Mouse (Mus musculus) embryonic facial prominence, embryonic 11.5 days (tissue): ENCODE measurements around the gene Nell2. TPM values are rescaled to one million over a fixed set of nuclear protein-coding genes. Genes with fewer than 3 reads are reported as not detected.

Experiments
- ATAC-seq: fragments of 200-750 bp; cut with Nextera tagmentation; replicated peaks from 2 replicates; pipeline ENCODE4 v1.8.0; 2017; ENCODE audit warnings: low read depth; ENCODE audit not compliant: insufficient number of reproducible peaks, low FRiP score, low TSS enrichment
- DNase-seq: peaks from one replicate; pipeline ENCODE4 v3.0.0-alpha.2; 2015; ENCODE audit warnings: low spot score
- H3K27ac ChIP-seq: fragments of 300-500 bp; sonication (generic); replicated peaks from 2 replicates; pipeline ENCODE4 v1.5.1; 2014; ENCODE audit warnings: mild to moderate bottlenecking, low read depth, low read length, control low read depth
- H3K27me3 ChIP-seq: fragments of 300-500 bp; sonication (generic); 2 replicates; pipeline ENCODE4 v1.6.1; 2014; ENCODE audit warnings: mild to moderate bottlenecking, low read length, moderate library complexity, mixed read lengths; ENCODE audit not compliant: control insufficient read depth, insufficient read depth
- H3K36me3 ChIP-seq: fragments of 300-500 bp; sonication (generic); replicated peaks from 2 replicates; pipeline ENCODE4 v1.6.1; 2014; ENCODE audit warnings: low read depth, mild to moderate bottlenecking, low read length, moderate library complexity, mixed read lengths; ENCODE audit not compliant: control insufficient read depth, insufficient read depth
- H3K4me1 ChIP-seq: fragments of 300-500 bp; sonication (generic); 2 replicates; pipeline ENCODE4 v1.6.1; 2014; ENCODE audit warnings: low read length, mixed read lengths; ENCODE audit not compliant: control insufficient read depth, insufficient read depth
- H3K4me2 ChIP-seq: fragments of 300-500 bp; sonication (generic); 2 replicates; pipeline ENCODE4 v1.6.1; 2014; ENCODE audit warnings: low read depth, mild to moderate bottlenecking, control low read depth, low read length, moderate library complexity
- H3K4me3 ChIP-seq: fragments of 300-500 bp; sonication (generic); 2 replicates; pipeline ENCODE4 v1.5.1; 2014; ENCODE audit warnings: low read depth, low read length, control low read depth
- H3K9ac ChIP-seq: fragments of 300-500 bp; sonication (generic); replicated peaks from 2 replicates; pipeline ENCODE4 v1.6.1; 2014; ENCODE audit warnings: mild to moderate bottlenecking, control low read depth, low read length
- H3K9me3 ChIP-seq: fragments of 300-500 bp; sonication (generic); replicated peaks from 2 replicates; pipeline ENCODE4 v1.6.1; 2016; ENCODE audit warnings: mild to moderate bottlenecking, low read length, inconsistent platforms, mixed read lengths; ENCODE audit not compliant: control insufficient read depth
- WGBS: fragments of 180-500 bp; shearing (Covaris S2); extraction: QIAGEN DNeasy Blood & Tissue Kit; methylation state at CpG from one replicate; pipeline ENCODE4 v1.1.7; 2014; 5-methylcytosine and 5-hydroxymethylcytosine counted together
- polyA plus RNA-seq: library from polyadenylated mRNA; unstranded; fragments of >200 nt; fragmentation: Nextera tagmentation; extraction: Ambion mirVana; gene quantifications from 2 replicates; pipeline ENCODE4 v1.2.1, GENCODE M21; 2014

Gene Nell2
- polyA plus RNA-seq, 1 experiment from 2014 or later = 24.5 TPM

DNA sequence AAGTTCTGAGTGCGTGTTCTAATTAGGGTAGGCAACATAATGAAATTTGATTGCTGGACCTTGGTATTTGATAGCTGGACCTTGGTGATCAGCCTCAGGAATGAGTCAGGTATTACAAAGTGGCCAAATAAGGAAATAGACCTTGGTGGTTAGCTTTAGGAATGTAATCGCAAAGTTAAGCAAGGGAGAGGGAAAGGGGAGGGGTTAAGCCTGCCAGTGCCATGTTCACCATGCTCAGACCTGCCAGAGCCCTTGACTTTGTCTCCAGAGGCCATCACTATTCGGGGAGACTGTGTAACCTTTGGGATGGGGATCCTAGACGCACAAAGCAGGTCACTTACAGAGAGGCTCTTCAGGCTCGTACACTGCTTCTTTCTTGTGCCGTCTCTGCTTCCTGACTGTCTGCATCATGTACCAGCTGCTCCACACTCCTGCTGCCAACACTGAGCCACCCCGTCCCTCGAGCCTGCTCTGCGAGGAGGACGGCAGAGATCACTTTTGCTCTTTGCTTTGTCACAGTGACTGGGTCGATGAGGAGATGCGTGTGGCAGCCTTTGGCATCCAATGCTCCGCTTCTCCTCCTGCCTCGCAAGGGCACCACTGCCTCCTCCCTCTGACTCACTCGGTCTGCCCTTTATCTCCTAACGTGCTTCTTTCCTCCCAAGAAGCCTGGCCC is 157.5 kb downstream of the Nell2 start:
- Histone ChIP-seq H3K27ac (no peak overlapping the region), H3K27me3 (no peaks in the 10 kb centered on the region), H3K9ac (no peak overlapping the region), H3K4me3 (no peak overlapping the region), H3K4me1 (no peaks in the 10 kb centered on the region), H3K9me3 (no peaks in the 10 kb centered on the region), H3K4me2 (no peak overlapping the region), H3K36me3 (no peaks in the 10 kb centered on the region)
- no peak for ATAC-seq
- no peak for DNase-seq
- WGBS = 79% methylated on average over 16 of the region's 16 CpGs

DNA sequence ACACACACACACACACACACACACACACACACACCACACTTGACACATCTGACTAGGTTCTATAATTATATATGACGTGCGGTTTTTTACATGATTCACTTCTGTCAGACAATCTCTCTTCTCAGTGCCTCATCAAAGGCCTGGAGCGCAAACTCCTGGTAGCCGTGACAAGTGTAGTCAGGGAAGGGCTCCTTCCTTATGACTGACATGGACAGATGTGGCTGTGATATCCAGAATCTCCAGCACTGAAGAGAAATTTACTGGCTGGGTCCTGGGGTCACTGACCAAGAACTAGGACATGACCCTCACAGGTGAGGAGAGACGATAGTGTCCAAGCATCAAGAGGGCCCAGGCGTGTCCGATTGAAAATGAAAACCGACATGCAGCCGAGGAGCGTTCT is 160.2 kb downstream of the Nell2 start:
- DNase-seq = no peak
- Histone ChIP-seq H3K27ac (no peak overlapping the region), H3K4me3 (no peak overlapping the region), H3K9me3 (no peaks in the 10 kb centered on the region), H3K27me3 (no peaks in the 10 kb centered on the region), H3K9ac (no peak overlapping the region), H3K4me1 (no peaks in the 10 kb centered on the region), H3K4me2 (no peak overlapping the region), H3K36me3 (no peaks in the 10 kb centered on the region)
- ATAC-seq = no peak
- WGBS = 90% methylated on average over 10 of the region's 10 CpGs

DNA sequence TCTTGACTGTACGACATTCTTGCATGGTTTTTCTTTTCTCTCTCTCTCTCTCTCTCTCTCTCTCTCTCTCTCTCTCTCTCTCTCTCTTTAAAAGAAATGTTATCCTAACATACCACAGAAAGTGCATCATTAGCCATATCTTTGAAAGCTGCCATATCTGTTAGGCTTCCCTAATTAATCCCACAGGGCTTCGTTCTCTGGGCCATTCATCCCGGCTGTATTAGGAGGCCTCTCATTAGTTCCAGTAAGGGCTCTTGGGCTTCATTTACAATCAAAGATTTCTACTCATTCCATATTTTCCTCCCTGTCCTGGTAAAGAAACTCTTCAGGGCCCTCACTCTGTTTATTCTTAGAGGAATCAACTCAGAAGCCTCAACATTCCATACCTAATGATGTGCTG is 161.9 kb downstream of the Nell2 start:
- no peaks in the 10 kb centered on the region for H3K36me3 ChIP-seq
- no peak overlapping the region for H3K4me3 ChIP-seq
- ATAC-seq = no peak
- no peak overlapping the region for H3K27ac ChIP-seq
- DNase-seq = no peak
- H3K4me2 ChIP-seq = no peak overlapping the region
- H3K4me1 ChIP-seq = no peaks in the 10 kb centered on the region
- H3K27me3 ChIP-seq = no peaks in the 10 kb centered on the region
- 79% methylated on average over 3 of the region's 3 CpGs for WGBS
- H3K9me3 ChIP-seq = no peaks in the 10 kb centered on the region
- no peak overlapping the region for H3K9ac ChIP-seq

DNA sequence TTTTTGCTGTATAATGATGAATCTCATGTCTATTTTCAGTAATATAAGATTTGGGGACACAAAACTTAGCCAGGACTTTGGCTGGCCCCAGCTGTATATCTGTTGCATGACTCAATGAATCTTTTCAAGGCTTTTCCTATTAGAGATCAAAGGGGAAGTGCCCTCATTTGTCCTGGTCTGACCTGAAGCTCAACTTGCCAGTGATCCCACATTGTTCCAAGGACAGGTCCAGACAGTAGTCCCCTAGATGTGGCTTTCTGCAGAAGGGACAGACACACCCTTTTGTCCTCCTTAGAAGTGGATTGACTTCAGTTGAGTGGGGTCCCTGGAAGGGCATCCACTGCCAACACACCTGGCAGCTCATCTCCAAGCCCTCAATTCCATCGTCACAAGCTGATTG is 173.6 kb downstream of the Nell2 start:
- H3K4me3 ChIP-seq = no peak overlapping the region
- no peak overlapping the region for H3K4me2 ChIP-seq
- H3K27me3 ChIP-seq = no peaks in the 10 kb centered on the region
- ATAC-seq (no peak), DNase-seq (no peak)
- H3K27ac ChIP-seq = no peak overlapping the region
- H3K9ac ChIP-seq = no peak overlapping the region
- WGBS = 80% methylated on average over 1 of the region's 1 CpGs
- H3K4me1 ChIP-seq = no peaks in the 10 kb centered on the region
- H3K36me3 ChIP-seq = no peaks in the 10 kb centered on the region
- no peaks in the 10 kb centered on the region for H3K9me3 ChIP-seq

DNA sequence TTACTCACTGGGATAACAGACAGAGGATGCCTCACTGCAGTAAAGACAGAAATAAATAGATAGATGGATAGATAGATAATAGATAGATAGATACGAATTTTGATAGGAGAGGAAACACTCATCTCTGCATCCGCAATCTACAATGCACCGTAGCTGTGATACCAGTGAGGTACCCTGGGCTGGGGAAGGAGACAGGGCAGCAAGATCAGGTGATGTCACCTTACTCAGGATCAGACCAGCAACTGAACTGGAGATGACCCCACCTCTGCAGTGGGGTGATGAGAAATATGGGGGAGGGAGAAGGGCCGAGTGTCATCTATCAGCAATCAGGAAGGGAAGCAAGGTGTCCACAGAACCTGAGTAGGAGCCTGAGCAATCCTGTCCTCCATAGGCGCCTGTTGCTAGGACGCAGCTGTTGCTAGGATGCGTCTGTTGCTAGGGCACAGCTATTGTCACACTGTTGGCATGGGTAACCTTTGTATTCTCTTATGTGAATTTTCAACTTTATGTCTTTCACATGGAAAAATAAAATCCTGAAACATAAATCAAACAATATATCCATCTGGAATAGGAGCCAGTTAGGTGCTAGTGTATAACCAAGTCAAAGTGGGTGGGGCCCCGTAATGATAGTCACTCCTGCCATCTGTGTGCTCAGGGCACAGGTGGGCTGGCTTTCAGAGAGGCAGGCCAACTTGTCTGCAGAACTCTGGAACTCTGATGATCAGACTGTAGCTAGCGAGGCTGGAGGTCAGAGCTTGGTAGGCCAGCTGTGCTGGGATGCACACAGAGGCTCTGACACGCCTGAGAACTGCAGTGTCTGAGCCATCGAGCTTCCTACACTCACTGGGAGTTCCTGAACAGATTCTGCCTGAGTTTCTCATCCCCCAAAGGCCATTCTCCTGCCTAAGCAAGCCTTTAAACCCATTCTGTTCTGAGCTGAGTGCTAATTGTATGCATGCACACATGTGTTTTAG is 193.7 kb downstream of the Nell2 start:
- H3K4me2 ChIP-seq = no peak overlapping the region
- H3K9ac ChIP-seq = no peak overlapping the region
- 86% methylated on average over 11 of the region's 11 CpGs for whole genome bisulfite sequencing
- no peaks in the 10 kb centered on the region for H3K27me3 ChIP-seq
- no peaks in the 10 kb centered on the region for H3K9me3 ChIP-seq
- no peak overlapping the region for H3K27ac ChIP-seq
- no peaks in the 10 kb centered on the region for H3K36me3 ChIP-seq
- H3K4me1 ChIP-seq = no peaks in the 10 kb centered on the region
- DNase-seq = no peak
- H3K4me3 ChIP-seq = no peak overlapping the region
- no peak for ATAC-seq

DNA sequence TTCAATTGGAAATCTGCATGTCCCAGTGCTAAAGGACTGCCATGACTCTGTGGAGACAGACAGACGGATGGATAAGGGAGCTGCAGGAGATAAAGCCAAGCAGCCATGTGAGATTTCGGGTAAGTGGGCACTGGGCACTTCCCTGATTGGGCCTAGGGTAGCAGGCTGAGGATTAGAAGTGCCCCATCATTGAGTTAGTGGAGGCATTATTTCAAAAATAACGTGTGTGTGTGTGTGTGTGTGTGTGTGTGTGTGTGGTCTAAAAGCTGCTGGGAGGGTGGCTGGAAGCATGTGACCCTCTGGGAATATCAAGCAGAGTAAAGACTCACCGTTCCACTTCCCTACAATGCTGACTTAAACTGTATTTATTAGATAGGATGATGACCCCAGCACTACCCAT is 195.1 kb downstream of the Nell2 start:
- Histone ChIP-seq H3K4me3 (no peak overlapping the region), H3K36me3 (no peaks in the 10 kb centered on the region), H3K4me1 (no peaks in the 10 kb centered on the region), H3K27ac (no peak overlapping the region), H3K9ac (no peak overlapping the region), H3K9me3 (no peaks in the 10 kb centered on the region), H3K4me2 (no peak overlapping the region), H3K27me3 (no peaks in the 10 kb centered on the region)
- WGBS = 73% methylated on average over 4 of the region's 4 CpGs
- DNase-seq = no peak
- ATAC-seq = no peak

DNA sequence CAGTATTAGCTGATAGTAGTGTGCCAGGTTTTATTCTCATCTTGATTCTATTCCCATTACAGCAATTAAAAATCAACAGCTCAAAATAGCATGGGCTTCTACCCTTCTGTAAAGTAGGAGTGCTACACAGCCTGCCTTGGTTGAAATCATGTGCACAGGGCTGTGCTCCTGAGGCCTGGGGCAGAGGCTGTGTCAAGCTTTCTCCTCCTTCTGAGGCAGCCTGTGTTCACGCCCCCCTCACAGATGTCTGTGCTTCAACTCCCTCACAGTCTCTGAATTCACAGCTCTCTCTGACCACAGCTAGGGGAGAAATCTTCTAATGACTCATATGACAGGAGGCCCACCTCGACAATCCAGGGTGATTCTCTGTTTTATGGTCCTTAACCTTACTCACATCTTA is 197.4 kb downstream of the Nell2 start:
- Histone ChIP-seq H3K27me3 (no peaks in the 10 kb centered on the region), H3K4me3 (no peak overlapping the region), H3K9me3 (no peaks in the 10 kb centered on the region), H3K4me1 (no peaks in the 10 kb centered on the region), H3K4me2 (no peak overlapping the region), H3K9ac (no peak overlapping the region), H3K27ac (no peak overlapping the region), H3K36me3 (no peaks in the 10 kb centered on the region)
- WGBS = 83% methylated on average over 2 of the region's 2 CpGs
- ATAC-seq = no peak
- DNase-seq = no peak

DNA sequence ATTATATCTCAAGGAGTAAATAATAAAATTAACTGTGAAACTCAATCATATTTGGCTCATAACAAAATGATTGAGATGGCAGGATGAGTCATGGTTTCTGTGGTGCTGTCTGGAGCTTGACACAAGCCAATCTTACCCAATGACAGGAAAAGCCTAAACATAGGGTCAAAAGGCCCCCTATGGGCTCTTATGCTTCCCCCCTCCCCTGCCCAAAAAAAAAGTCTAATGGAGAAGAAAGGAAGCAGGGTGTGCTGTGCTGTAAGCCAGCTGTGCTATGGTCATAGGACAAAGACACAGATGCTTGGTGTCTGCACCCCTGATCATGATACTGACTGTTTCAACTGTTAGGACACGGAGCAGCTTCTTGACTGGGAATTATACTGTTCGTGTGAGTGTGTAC is 205.6 kb downstream of the Nell2 start:
- no peak overlapping the region for H3K27ac ChIP-seq
- no peaks in the 10 kb centered on the region for H3K4me1 ChIP-seq
- H3K4me2 ChIP-seq = no peak overlapping the region
- DNase-seq = no peak
- no peaks in the 10 kb centered on the region for H3K9me3 ChIP-seq
- H3K27me3 ChIP-seq = no peaks in the 10 kb centered on the region
- no peaks in the 10 kb centered on the region for H3K36me3 ChIP-seq
- 82% methylated on average over 2 of the region's 2 CpGs for WGBS
- H3K4me3 ChIP-seq = no peak overlapping the region
- H3K9ac ChIP-seq = no peak overlapping the region
- ATAC-seq = no peak
